8 mouse cellular contexts compared by ENCODE assay signal in the genomic region with DNA sequence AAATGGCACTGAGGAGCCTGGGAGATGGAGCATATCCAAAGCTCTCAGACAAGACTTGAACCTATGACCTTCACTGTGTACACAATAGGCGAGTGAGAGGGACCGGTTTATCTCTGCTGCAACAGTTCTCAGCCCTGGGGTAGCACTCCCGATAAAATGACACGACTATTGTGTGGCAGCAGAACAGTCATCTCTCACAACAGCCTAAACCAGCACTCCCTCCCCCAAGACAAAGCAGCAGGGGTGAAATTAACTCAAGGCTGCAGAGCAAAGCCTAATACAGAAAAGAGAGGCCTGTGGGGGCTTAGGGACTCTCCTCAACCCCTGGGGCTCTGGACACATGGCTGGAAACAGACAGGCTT. TPM values are rescaled to one million over a fixed set of nuclear protein-coding genes. Genes with fewer than 3 reads are reported as not detected.
DNase-seq lines count a peak whose midpoint lies in the region; ATAC-seq and TF ChIP-seq lines count a peak whose summit lies in the region.

No protein-coding gene starts in this region.

- no peaks in the 10 kb centered on the region for H3K9me3 ChIP-seq in heart, embryonic 10.5 days
- H3K9me3 ChIP-seq in ES-E14 (ENCODE audit: control insufficient read depth, insufficient read depth, low read depth, low read length), result no peaks in the 10 kb centered on the region
- H3K9me3 ChIP-seq in embryonic facial prominence, embryonic 11.5 days (replicated peaks; ENCODE audit: control insufficient read depth, low read length), result no peaks in the 10 kb centered on the region
- no peaks in the 10 kb centered on the region for H3K9me3 ChIP-seq in hindbrain, postnatal 0 days (ENCODE audit: low read length)

- H3K27ac ChIP-seq in heart, embryonic 10.5 days, result peak overlapping the region; percentile 100
- peak overlapping the region; percentile 68; the same call in 1 of the 2 replicates for H3K27ac ChIP-seq in ES-E14 (ENCODE audit: insufficient read depth, low read depth, low read length, poor library complexity, severe bottlenecking)
- H3K27ac ChIP-seq in embryonic facial prominence, embryonic 11.5 days (replicated peaks; ENCODE audit: low read depth, low read length), result peak overlapping the region; percentile 99
- peak overlapping the region; percentile 99 for H3K27ac ChIP-seq in hindbrain, postnatal 0 days

- peak overlapping the region; percentile 81 for H3K9ac ChIP-seq in ES-E14 (ENCODE audit: insufficient read depth, low read depth, low read length, poor library complexity, severe bottlenecking)
- H3K9ac ChIP-seq in embryonic facial prominence, embryonic 11.5 days (replicated peaks; ENCODE audit: low read length), result peak overlapping the region; percentile 98
- peak overlapping the region; percentile 93 for H3K9ac ChIP-seq in hindbrain, postnatal 0 days (replicated peaks; ENCODE audit: low read length)

- peak overlapping the region; percentile 76 for H3K4me2 ChIP-seq in embryonic facial prominence, embryonic 11.5 days (ENCODE audit: low read depth, low read length)
- peak overlapping the region; percentile 70 for H3K4me2 ChIP-seq in hindbrain, postnatal 0 days (ENCODE audit: low read depth, low read length)

- 1% methylated on average over 4 of the region's 4 CpGs for WGBS in heart, embryonic 10.5 days
- 1% methylated on average over 4 of the region's 4 CpGs for WGBS in embryonic facial prominence, embryonic 11.5 days
- WGBS in hindbrain, postnatal 0 days, result under 1% methylated on average over 4 of the region's 4 CpGs

- H3K4me3 ChIP-seq in heart, embryonic 10.5 days, result peak overlapping the region; percentile 88
- H3K4me3 ChIP-seq in ES-E14 (ENCODE audit: insufficient read depth in 1 of 2, low read depth in 1 of 2, low read length in 2 of 2, poor library complexity in 1 of 2, severe bottlenecking in 1 of 2), result peak overlapping the region; percentile 94 to 95
- H3K4me3 ChIP-seq in embryonic facial prominence, embryonic 11.5 days (ENCODE audit: low read depth, low read length), result peak overlapping the region; percentile 89
- H3K4me3 ChIP-seq in hindbrain, postnatal 0 days (ENCODE audit: low read length), result peak overlapping the region; percentile 86

- no peak for TF ChIP-seq CTCF in hindbrain, postnatal 0 days (IDR thresholded peaks at IDR 0.05; ENCODE audit: low read depth)

- peak; percentile 69 for ATAC-seq in embryonic facial prominence, embryonic 11.5 days (replicated peaks; ENCODE audit: insufficient number of reproducible peaks, low FRiP score, low TSS enrichment, low read depth)
- peak; percentile 5 for ATAC-seq in hindbrain, postnatal 0 days

- H3K36me3 ChIP-seq in heart, embryonic 10.5 days, result no peaks in the 10 kb centered on the region
- no peaks in the 10 kb centered on the region for H3K36me3 ChIP-seq in ES-E14 (ENCODE audit: control insufficient read depth, insufficient read depth, low read length, poor library complexity, severe bottlenecking)
- no peaks in the 10 kb centered on the region for H3K36me3 ChIP-seq in embryonic facial prominence, embryonic 11.5 days (replicated peaks; ENCODE audit: control insufficient read depth, insufficient read depth, low read depth, low read length)
- H3K36me3 ChIP-seq in hindbrain, postnatal 0 days (ENCODE audit: insufficient read depth, low read length), result no peaks in the 10 kb centered on the region

- intact Hi-C loops in heart, postnatal 25 days (cut with DNase I), result loop anchor here (5.0 kb wide), 1 partner anchor 34 kb away; no protein-coding TSS in a partner anchor

- in situ Hi-C loops in ES-E14 (cut with MboI; ENCODE audit: low sequenced_read_pairs in 2 of 2, unreplicated experiment in 2 of 2), result no loop called here

- H3K27me3 ChIP-seq in heart, embryonic 10.5 days (ENCODE audit: insufficient read depth, poor library complexity, severe bottlenecking), result no peaks in the 10 kb centered on the region
- no peaks in the 10 kb centered on the region for H3K27me3 ChIP-seq in embryonic facial prominence, embryonic 11.5 days (ENCODE audit: control insufficient read depth, insufficient read depth, low read length)
- H3K27me3 ChIP-seq in hindbrain, postnatal 0 days (ENCODE audit: insufficient read depth, low read length), result no peaks in the 10 kb centered on the region

- DNase-seq in heart, embryonic 10.5 days (ENCODE audit: low spot score), result no peak
- no peak for DNase-seq in heart, postnatal 25 days (ENCODE audit: low spot score)
- no peak for DNase-seq in ES-E14 (ENCODE audit: low read depth, low spot score)
- DNase-seq in embryonic facial prominence, embryonic 11.5 days (ENCODE audit: low spot score), result peak; percentile 52
- DNase-seq in hindbrain, postnatal 0 days (ENCODE audit: low spot score), result peak; percentile 51
- DNase-seq in mesoderm, embryonic 11.5 days (ENCODE audit: low read depth, low spot score), result peak; percentile 58
- DNase-seq in frontal cortex, adult 2 months (ENCODE audit: extremely low spot score in 1 of 2, low spot score in 1 of 2), result no peak
- no peak for DNase-seq in thymus, postnatal 0 days (ENCODE audit: low spot score)

- peaks cover 43% of the 10 kb centered on the region for H3K4me1 ChIP-seq in heart, embryonic 10.5 days
- H3K4me1 ChIP-seq in ES-E14 (ENCODE audit: control insufficient read depth in 2 of 2, insufficient read depth in 2 of 2, low read length in 2 of 2, poor library complexity in 1 of 2), result peaks cover 9% of the 10 kb centered on the region in 2 experiments
- peaks cover 7% of the 10 kb centered on the region; the same call in 1 of the 2 replicates for H3K4me1 ChIP-seq in embryonic facial prominence, embryonic 11.5 days (ENCODE audit: control insufficient read depth, insufficient read depth, low read length)
- H3K4me1 ChIP-seq in hindbrain, postnatal 0 days (ENCODE audit: insufficient read depth, low read length), result peaks cover 18% of the 10 kb centered on the region

TF ChIP-seq in ES-E14, 5 proteins besides CTCF, POLR2A, EP300 and RAD21:
- TF ChIP-seq CHD2 (IDR thresholded peaks at IDR 0.05; ENCODE audit: low read depth, low read length), result no peak
- no peak for TF ChIP-seq HCFC1 (IDR thresholded peaks at IDR 0.05; ENCODE audit: borderline replicate concordance, insufficient read depth, low read length)
- TF ChIP-seq ZC3H11A (IDR thresholded peaks at IDR 0.05; ENCODE audit: borderline replicate concordance, low read depth, low read length), result no peak
- no peak for TF ChIP-seq ZNF384 (IDR thresholded peaks at IDR 0.05; ENCODE audit: low read depth, low read length)
- TF ChIP-seq MAFK (IDR thresholded peaks at IDR 0.05; ENCODE audit: insufficient read depth, low read depth, low read length), result no peak

RNA-seq across cellular contexts. Expression of a gene that starts 1.2 kb away (rescaled TPM):
- 5.8 and 7.7 TPM in 2 replicates for polyA plus RNA-seq in heart, embryonic 10.5 days (2016; fragmentation: Nextera tagmentation; extraction: Ambion mirVana)
- total RNA-seq in heart, postnatal 25 days (2021), result 10 to 100 TPM; 23.2 to 28.0 TPM
- total RNA-seq in ES-E14 (2012; rRNA removed), result 8.7 and 9.9 TPM in 2 replicates
- polyA plus RNA-seq in embryonic facial prominence, embryonic 11.5 days (2014; fragmentation: Nextera tagmentation; extraction: Ambion mirVana), result 5.4 and 7.3 TPM in 2 replicates
- 8.9 and 10.2 TPM in 2 replicates for total RNA-seq in hindbrain, postnatal 0 days (2014; rRNA removed)
- 4.1 and 5.6 TPM in 2 replicates for polyA plus RNA-seq in hindbrain, postnatal 0 days (2015; fragmentation: Nextera tagmentation; extraction: Ambion mirVana)
- 19.2 and 19.7 TPM in 2 replicates for polyA plus RNA-seq in frontal cortex, adult 2 months (2012; rRNA removed)
- polyA plus RNA-seq in thymus, postnatal 0 days (2015; fragmentation: Nextera tagmentation; extraction: Ambion mirVana), result 1.6 and 2.0 TPM in 2 replicates

Comparison
In these comparisons a context has a peak if more than half of its experiments do, and no peak if none do; other contexts are left out.
1. DNase-seq: peak in embryonic facial prominence, embryonic 11.5 days (single experiment), hindbrain, postnatal 0 days (single experiment) and mesoderm, embryonic 11.5 days (single experiment); none in heart, embryonic 10.5 days (single experiment), heart, postnatal 25 days (single experiment), ES-E14 (single experiment), frontal cortex, adult 2 months (0 of 2) and thymus, postnatal 0 days (single experiment).
2. Peak in every context shown above with its lines, with median percentiles within 50 percentile points of each other: H3K27ac ChIP-seq, H3K4me3 ChIP-seq and H3K9ac ChIP-seq.